18 mouse cellular contexts compared by ENCODE assay signal in the genomic region with DNA sequence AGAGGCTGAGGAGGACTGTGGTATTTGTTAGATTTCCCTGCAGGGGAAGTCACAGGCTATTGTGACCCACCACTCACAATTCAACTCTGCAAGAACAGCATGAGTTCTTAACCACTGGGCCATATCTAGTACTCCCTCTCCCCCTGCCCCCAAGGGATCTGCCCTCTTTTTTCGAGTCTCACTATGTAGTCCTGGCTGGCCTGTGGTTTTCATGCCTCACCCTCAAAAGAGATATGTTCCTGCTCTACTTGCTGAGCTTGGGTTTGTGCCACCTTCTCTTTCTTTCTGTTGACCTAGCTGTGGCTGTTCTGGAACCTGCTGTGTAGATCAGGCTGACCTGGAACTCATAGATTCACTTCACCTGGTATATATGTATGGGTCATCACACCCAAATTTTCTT.
"Had no signal": no experiment of that assay in that cellular context is flagged by ENCODE, and none has a peak within 500 bp of the region (broad histone marks: within the 10 kb centered on the region; RNA-seq: fewer than 3 reads in every experiment).

No protein-coding gene starts in this region.

- H3K9me3 ChIP-seq: liver, embryonic 13.5 days; liver, embryonic 15.5 days; lung, embryonic 15.5 days; midbrain, embryonic 10.5 days; midbrain, embryonic 12.5 days; neural tube, embryonic 12.5 days; stomach, embryonic 15.5 days had no signal

- DNase-seq: liver, embryonic 13.5 days; liver, postnatal 0 days; lung, adult 2 months; lung, postnatal 14 days; lung, postnatal 4 days; midbrain, embryonic 14.5 days; right cerebral cortex, postnatal 14 days; thymus, adult 2 months; thymus, postnatal 36 days had no signal

- H3K4me3 ChIP-seq: liver, embryonic 13.5 days; liver, embryonic 15.5 days; lung, embryonic 15.5 days; midbrain, embryonic 10.5 days; midbrain, embryonic 12.5 days; neural tube, embryonic 12.5 days; stomach, embryonic 15.5 days had no signal

- ATAC-seq: liver, postnatal 0 days; lung, postnatal 0 days; midbrain, embryonic 16.5 days had no signal

- H3K36me3 ChIP-seq: stomach, embryonic 15.5 days had no signal

- H3K27me3 ChIP-seq: liver, embryonic 13.5 days; liver, embryonic 15.5 days; lung, embryonic 15.5 days; midbrain, embryonic 12.5 days; neural tube, embryonic 12.5 days; stomach, embryonic 15.5 days had no signal

- H3K9ac ChIP-seq: liver, embryonic 13.5 days; liver, embryonic 15.5 days; liver, postnatal 0 days; lung, embryonic 15.5 days; midbrain, embryonic 12.5 days; neural tube, embryonic 12.5 days; stomach, embryonic 15.5 days had no signal

- H3K27ac ChIP-seq: liver, embryonic 13.5 days; liver, embryonic 15.5 days; lung, embryonic 15.5 days; midbrain, embryonic 10.5 days; midbrain, embryonic 12.5 days; neural tube, embryonic 12.5 days; stomach, embryonic 15.5 days; stomach, postnatal 0 days had no signal
